Mouse (Mus musculus): ENCODE measurements at regions not wholly inside any gene's neighbourhood (a gene's known extent, or its start where the extent isn't known, plus 50 kb on each side); places are given as distances from the start of the nearest gene placed in this dataset.

GRCm38 (mm10) chr14:25357805-25358204 lies 101.2 kb upstream of the Zmiz1 start:
- no peak for DNase-seq (ENCODE audit: extremely low spot score, low read depth, low spot score)

- no peak for DNase-seq (ENCODE audit: extremely low spot score, low read depth, low spot score)
Measured at GRCm38 (mm10) chr14:25359824-25360294, 99.1 kb upstream of the Zmiz1 start.

- DNase-seq (ENCODE audit: extremely low spot score, low read depth, low spot score) = no peak
Measured at GRCm38 (mm10) chr14:25360726-25361125, 98.3 kb upstream of the Zmiz1 start.

- no peak for DNase-seq (ENCODE audit: extremely low spot score, low read depth, low spot score)
Measured at GRCm38 (mm10) chr14:25361129-25361528, 97.9 kb upstream of the Zmiz1 start.

GRCm38 (mm10) chr14:25362771-25363170 lies 96.2 kb upstream of the Zmiz1 start:
- DNase-seq (ENCODE audit: extremely low spot score, low read depth, low spot score) = no peak

- no peak for DNase-seq (ENCODE audit: extremely low spot score, low read depth, low spot score)
Measured at GRCm38 (mm10) chr14:25365226-25365800, 93.7 kb upstream of the Zmiz1 start.

- no peak for DNase-seq (ENCODE audit: extremely low spot score, low read depth, low spot score)
Measured at GRCm38 (mm10) chr14:25366009-25366408, 93.0 kb upstream of the Zmiz1 start.

- DNase-seq (ENCODE audit: extremely low spot score, low read depth, low spot score) = no peak
Measured at GRCm38 (mm10) chr14:25370306-25371020, 88.5 kb upstream of the Zmiz1 start.

GRCm38 (mm10) chr14:25371021-25371400 lies 88.0 kb upstream of the Zmiz1 start:
- DNase-seq (ENCODE audit: extremely low spot score, low read depth, low spot score) = no peak

GRCm38 (mm10) chr14:25371661-25372060 lies 87.3 kb upstream of the Zmiz1 start:
- DNase-seq (ENCODE audit: extremely low spot score, low read depth, low spot score) = no peak

- no peak for DNase-seq (ENCODE audit: extremely low spot score, low read depth, low spot score)
Measured at GRCm38 (mm10) chr14:25372581-25372980, 86.4 kb upstream of the Zmiz1 start.

GRCm38 (mm10) chr14:25373167-25373566 lies 85.8 kb upstream of the Zmiz1 start:
- no peak for DNase-seq (ENCODE audit: extremely low spot score, low read depth, low spot score)

GRCm38 (mm10) chr14:25375001-25375400 lies 84.0 kb upstream of the Zmiz1 start:
- DNase-seq (ENCODE audit: extremely low spot score, low read depth, low spot score) = no peak

GRCm38 (mm10) chr14:25377091-25377490 lies 81.9 kb upstream of the Zmiz1 start:
- DNase-seq (ENCODE audit: extremely low spot score, low read depth, low spot score) = no peak

- peak; percentile 37 for DNase-seq (ENCODE audit: extremely low spot score, low read depth, low spot score)
Measured at GRCm38 (mm10) chr14:25377554-25377899, 81.5 kb upstream of the Zmiz1 start.

- peak; percentile 46 for DNase-seq (ENCODE audit: extremely low spot score, low read depth, low spot score)
Measured at GRCm38 (mm10) chr14:25377900-25378716, 80.9 kb upstream of the Zmiz1 start.

GRCm38 (mm10) chr14:25378717-25379224 lies 80.2 kb upstream of the Zmiz1 start:
- DNase-seq (ENCODE audit: extremely low spot score, low read depth, low spot score) = no peak

GRCm38 (mm10) chr14:25383169-25383824 lies 75.7 kb upstream of the Zmiz1 start:
- DNase-seq (ENCODE audit: extremely low spot score, low read depth, low spot score) = no peak

- no peak for DNase-seq (ENCODE audit: extremely low spot score, low read depth, low spot score)
Measured at GRCm38 (mm10) chr14:25385644-25386043, 73.3 kb upstream of the Zmiz1 start.

GRCm38 (mm10) chr14:25387780-25388179 lies 71.2 kb upstream of the Zmiz1 start:
- no peak for DNase-seq (ENCODE audit: extremely low spot score, low read depth, low spot score)

- no peak for DNase-seq (ENCODE audit: extremely low spot score, low read depth, low spot score)
Measured at GRCm38 (mm10) chr14:25389314-25389713, 69.7 kb upstream of the Zmiz1 start.
